Mouse (Mus musculus) spleen, embryonic (tissue): ENCODE measurements at regions not wholly inside any gene's neighbourhood (a gene's known extent, or its start where the extent isn't known, plus 50 kb on each side); places are given as distances from the start of the nearest gene placed in this dataset.

ENCODE experiments used
- CTCF ChIA-PET: fragments of 350-600 bp; sonication (Branson Sonifier 250); formaldehyde crosslinking; loops from one replicate; lab custom pipeline; 2022; lab: Charles Lee

DNA sequence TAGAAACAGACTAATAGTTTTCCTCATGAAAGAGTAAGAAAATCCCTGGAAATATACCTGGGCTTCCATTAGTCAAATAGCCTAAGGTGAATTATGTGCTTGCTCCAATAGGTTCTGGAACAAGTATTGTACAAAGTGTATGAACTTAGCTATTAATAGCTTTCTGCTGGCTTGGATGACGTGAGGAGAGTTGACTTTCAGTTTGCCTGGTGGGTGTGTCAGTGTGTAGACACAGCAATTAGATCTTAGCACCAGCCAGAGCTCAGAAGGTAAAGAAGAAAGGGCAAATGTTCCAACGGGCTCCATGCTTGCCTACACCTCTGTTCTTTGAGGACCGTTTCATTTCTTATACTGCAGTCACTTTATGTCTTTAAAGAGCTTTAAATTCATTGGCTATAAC lies 654.8 kb upstream of the Mef2c start:
- CTCF ChIA-PET = no interaction called here

DNA sequence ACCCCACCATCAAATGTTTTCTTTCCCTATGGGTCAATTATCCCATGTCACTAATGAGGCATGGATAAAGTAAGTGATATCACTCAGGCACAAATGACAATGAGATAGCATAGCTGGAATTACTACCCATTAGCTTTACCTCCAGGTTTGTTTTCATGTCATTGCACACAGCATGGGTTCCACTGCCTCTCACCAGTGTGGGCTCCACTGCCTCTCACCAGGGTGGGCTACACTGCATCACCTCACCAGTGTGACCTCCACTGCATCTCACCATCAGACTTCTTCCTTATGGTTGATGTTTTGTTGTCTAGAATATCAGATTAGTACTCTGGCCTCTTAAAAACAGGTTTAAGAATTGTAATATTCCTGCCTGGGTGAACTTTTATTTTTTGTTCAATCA lies 634.0 kb upstream of the Mef2c start:
- CTCF ChIA-PET = no interaction called here

DNA sequence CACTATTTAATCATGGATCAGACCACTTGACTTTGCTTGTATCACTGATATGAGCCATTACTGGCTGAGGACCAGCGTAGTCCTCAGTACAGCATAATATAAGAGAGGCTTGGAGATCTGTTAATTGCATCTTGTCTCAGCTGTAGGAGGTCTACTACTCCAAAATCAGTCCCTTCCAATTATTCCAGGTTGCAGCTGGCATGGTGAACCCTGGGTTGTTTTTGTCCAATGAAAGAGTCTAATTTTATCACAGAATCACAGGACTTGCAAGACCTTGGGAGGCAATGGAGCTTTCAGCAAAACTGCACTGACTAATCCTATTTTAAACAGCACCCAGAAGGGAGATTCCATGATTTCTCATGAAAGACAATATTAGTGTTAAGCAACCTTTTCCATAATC lies 629.7 kb upstream of the Mef2c start:
- CTCF ChIA-PET = no interaction called here

DNA sequence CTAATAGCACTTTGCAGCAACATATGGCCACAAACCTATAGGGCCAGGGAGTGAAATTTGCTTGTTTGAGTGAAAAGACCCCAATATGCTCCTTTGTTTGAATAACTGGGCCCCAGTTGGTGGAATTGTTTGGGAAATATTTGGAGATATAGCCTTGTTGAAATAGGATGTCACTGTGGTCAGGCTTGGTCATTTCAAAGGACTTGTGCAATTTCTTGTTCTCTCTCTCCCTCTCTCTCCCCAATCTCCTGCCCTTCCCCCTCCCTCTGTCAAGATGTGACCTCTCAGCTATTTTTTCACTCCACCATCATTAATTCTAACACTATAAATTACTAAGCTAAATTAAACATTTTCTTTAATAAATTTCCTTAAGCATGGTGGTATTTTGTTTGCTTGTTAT lies 620.5 kb upstream of the Mef2c start:
- CTCF ChIA-PET = no interaction called here

DNA sequence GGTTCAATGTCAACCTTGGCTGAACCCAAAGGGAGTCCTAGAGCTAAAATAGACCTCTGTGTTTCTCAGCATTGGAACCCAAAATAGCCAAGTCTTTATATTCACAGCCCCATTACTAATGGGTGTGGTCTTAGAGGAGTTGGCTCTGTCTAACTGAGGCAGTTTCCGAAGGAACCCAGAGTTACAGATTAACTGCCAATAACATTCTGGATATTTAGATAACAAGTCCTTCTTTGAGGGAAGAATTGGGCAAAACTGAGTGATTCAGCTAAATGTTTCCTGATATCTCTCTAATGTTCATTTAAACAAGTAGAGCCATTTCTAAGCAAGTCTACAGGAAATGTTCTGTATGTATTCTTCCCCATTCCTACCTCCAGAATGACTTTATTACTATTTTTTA lies 615.1 kb upstream of the Mef2c start:
- CTCF ChIA-PET = no interaction called here

DNA sequence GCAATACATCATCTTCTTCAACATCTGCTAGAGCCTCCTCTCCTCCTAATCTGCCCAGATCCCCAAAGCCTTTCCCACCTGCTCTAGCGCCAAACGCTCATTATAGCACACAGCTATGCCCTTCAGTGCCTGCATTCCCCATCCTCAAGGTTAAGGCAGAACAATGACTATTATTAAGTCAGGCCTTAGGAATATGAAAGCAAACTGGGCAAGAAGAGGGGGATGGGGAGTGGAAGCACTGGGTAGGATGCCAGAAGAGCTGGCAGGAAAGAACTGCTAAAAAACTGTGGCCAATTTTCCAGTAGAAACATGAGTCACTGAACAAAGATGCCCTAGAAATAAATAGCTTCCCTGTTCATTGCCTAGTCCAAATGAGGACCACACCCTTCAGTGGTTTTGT lies 611.1 kb upstream of the Mef2c start:
- CTCF ChIA-PET = no interaction called here

DNA sequence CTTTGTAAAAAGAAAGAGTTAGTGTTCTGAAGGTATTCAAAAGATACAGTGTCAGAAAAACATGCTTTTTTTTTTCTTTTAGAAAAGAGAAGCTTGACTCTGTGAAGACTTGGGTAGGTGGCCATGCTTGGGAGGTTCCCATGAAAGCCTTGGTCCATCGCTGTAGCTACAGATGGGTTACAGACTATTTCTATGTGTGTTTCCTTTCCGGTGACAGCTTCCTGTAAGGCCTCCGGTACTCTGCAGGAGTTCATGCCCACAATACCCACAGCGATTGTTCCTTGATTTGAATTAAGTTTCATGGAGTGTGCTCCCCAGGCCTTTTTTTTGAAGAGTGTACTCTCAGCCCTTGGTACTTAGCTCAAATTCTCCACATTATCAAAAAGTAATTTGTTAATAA lies 604.1 kb upstream of the Mef2c start:
- CTCF ChIA-PET = no interaction called here

DNA sequence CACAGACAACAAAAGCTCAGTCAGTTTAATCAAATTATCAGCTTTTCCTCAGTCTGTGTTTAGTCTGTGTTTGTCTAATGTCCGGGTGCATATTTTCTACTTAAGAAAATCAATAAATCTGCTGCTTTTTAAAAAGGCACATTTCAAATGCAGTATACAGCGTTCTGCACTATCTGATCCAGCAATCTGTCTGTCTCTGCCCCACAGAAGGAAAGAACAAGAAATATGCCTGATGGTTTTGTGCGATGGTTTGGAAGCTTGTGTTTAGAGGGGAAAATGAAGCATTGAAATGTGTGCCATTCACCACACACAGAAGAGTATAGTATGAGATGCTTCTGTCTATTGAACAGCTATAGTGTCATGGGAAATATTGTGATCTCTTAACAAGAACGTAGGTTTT lies 601.7 kb upstream of the Mef2c start:
- CTCF ChIA-PET = interaction anchor here (0.7 to 1.2 kb wide), 2 partner anchors 43 to 749 kb away, joined by 3 to 11 read pairs; no protein-coding TSS in a partner anchor

DNA sequence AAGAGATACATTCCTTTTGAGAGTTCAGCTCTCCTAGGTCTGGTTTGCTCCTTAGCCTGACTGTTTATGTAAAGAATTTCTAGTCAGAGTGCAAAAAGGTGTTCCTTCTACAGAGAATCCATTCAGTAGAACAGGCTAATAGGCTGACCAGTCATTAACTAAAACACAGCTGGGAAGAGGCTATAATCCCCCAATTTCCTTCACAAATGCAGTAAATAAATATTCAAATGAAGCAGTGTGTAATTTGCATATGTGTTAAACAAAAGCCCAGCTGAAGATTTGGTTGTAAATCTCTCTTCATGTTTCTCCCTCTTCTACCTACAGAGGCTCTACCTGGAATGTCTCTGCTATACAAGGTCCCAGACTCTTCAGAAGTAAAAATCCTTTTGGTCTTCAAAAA lies 600.2 kb upstream of the Mef2c start:
- CTCF ChIA-PET = no interaction called here

DNA sequence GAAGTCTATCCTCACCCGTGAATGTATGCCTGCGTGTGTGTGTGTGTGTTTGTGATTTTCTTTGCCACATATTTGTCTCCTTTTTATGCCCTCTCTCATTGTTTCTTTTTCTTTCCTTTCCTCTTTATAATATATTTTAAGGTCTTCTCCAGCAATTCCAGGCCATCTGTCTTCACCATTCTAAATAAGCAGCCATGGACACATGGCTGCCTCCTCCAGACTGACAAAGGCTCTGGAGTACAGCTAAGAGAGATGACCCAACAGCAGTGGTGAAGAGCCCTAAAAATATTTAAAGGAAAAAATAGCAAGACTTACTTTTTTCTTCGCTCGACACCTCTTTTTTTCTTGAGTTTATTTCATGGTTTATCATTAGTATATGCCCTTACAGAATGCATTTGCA lies 596.1 kb upstream of the Mef2c start:
- CTCF ChIA-PET = no interaction called here

DNA sequence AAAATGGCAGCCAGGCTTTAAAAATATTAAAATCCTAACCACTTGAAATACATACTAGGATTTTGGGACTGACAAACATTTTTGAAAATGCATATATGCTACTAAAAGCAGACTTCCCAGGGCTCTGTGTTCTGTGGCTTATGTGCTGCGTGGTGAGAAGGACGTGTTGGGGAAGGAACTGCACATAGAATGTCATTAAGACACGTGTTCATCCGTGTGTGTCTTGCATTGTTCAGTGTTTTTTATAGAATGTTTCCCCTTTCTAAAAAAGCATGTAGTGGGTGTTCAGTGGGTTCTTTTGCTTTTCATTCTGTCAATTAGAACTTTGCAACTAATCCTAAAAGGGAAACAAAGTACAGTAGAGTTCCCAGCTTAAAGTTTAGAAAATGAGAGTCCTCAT lies 594.7 kb upstream of the Mef2c start:
- CTCF ChIA-PET = no interaction called here

DNA sequence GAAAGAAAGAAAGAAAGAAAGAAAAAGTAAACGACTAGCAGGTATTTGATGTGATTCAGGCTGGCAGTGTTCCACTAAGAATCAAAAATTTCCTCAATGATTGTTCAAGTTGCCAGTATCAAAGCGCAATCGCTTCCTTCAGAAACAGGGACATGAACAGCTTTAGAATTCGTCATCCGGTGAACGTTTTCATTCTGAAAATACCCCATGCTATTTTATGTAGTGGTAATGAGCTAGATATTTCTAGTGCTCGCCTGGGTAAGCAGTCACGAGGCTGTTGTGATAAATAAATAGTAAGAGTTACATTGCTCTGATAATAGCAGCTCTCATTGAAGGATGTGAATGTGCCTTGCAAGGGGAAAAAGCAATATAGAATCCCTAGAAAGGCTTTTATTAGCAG lies 591.0 kb upstream of the Mef2c start:
- CTCF ChIA-PET = no interaction called here

DNA sequence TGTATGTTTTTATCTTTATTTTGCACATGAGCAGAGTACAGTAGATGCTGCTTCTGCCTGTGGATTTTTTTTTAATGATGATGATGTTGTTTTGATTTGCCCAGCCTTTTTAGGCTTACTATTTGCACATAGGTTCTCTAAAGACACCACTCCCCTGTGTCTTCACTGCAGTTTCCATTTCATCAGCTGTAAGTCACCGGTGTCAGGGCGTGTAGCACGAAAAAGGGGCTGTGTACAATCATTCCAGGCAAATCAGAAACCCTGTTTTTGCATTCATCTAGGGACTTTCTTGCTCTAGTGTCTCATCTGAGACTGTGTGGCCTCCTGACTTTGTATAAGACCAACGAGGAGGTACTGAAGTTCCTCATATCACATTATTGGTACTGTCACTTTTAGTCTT lies 588.6 kb upstream of the Mef2c start:
- CTCF ChIA-PET = no interaction called here

DNA sequence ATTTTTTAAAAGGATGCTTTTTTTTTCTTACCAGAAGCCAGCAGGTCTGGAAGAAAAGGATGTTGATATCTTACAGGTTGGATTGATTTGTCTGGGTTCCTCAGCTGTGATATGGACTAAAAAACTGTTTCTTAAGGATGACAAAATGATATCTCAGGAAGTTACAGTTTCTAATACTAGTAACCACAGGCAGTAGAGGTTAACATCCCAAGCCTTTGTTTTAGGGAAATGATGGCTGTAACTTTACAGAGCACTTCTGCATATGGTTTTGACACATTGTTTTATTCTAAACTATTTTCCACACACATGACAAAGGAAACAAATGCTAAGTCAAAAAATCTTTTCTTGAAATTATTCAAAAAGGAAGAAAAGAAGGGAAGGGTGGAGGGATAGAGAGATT lies 573.8 kb upstream of the Mef2c start:
- CTCF ChIA-PET = no interaction called here

DNA sequence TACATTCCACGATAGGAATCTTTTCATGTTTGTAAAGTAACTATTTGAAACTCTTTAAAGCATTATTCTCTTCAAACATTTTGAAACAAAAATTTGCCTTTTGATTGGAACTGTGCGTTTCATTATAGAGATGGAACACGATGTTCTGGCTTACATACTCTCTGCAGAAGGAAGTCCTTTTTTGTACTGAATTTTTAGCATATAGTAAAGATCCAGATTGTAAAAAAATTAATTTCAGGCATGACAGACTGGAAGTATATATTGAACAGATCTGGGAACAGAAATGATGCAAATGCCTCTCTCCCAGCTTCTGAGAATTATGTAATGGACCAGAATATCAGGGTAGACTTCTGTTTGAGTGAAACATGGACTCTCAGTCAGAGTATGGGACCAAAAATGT lies 566.0 kb upstream of the Mef2c start:
- CTCF ChIA-PET = no interaction called here

DNA sequence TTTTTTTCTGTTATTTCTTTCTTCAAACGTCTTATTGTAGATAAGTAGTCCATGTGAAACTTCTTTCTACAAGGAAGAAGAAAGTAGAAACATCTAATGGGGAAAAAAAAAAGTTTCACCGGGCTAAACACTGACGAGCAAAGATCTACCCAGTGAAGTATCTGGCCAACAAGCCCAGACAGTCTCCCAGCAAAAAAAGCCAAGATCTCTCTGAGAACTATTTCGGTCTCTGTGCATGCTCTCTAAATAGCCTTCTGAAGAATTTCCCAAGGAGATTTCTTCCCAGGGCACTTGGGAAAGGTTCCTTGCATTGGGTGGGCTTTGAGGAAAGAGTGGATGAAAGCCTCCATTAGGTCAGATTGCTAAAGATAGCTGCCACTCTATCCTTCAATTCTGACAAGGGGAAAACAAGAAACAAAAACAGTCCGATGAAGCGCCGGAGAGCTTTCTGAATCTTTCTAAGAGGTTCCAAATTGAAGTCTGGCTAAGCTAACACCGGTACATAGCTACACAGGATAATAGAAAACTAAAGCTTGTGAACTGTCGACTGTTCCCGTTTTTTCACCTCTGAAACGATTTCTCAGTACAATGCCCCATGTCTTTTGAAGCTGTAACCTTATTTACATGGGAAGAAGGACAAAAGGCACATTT lies 561.0 kb upstream of the Mef2c start:
- CTCF ChIA-PET = no interaction called here

DNA sequence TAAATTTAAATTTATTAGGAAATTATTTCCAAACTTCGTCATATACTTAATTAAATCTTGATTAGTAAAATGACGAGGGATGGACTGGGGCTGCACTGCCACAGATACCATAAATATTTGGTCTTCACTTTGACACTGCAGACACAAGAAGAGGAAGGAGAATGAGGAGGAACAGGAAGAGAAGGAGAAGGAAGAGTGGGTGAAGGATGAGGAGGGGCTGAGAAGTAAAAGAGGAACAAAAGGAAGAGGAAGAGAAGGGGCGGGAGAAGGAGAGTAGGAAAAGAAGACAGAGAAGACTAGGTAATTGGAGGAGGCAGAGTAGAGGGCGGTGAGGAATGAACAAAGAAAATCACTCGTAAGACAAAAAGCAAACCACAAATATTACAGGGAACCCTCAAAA lies 556.9 kb upstream of the Mef2c start:
- CTCF ChIA-PET = no interaction called here

DNA sequence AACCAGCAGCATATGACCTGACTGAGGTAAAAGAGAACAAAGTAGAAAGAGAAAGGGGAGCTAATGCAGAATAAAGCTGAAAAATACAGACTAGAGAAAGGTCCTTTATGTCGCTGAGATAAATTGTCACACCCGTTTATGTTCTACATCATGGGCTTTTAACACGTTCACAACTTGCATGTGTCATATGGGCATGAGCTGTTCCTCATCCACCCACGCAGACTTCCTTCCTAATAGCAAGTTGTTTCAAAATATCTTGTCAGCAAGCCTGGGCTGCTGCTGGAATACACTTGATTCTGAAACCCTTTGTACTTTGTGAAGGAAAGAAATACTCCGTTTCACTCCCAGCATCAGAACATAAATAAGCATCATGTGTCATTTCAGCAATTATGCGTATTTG lies 554.3 kb upstream of the Mef2c start:
- CTCF ChIA-PET = no interaction called here

DNA sequence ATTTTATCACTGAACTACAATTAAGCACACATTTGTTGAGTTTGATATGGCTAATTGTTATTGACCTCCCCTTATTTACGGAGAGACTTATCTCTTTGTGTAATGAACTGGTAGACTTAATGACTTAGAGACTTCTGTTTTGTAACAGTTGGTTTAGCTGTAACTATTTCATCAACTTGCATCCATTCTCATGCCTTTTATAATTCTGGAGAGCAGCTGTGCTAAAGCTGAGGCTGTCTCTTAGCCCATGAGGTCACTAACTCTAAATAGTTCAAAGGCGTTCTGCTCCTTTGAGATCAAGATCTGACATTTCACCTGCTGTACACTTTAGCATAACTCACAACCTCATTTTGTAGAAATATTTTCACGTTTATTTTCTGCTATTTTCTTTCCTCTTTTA lies 541.5 kb upstream of the Mef2c start:
- CTCF ChIA-PET = interaction anchor here (0.7 kb wide), 1 partner anchor 703 kb away, joined by 4 read pairs; no protein-coding TSS in a partner anchor

DNA sequence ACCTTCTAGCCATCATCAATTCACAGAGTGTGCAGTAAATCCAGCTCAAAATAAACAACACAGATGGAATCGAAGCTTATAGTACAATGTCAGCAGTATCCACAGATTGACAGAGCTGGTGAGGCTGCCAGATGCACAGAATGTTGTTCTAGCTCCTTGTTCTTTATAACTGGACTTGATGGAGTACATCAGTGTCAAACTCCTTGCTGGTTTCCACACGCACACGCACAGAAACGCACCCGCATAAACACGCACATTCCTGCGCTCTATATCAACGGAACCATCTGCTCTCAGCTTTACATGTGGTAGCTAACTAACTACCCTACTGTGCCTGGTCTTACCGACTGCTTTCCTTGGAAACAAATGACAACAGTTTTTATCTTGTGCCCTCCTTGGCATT lies 532.1 kb upstream of the Mef2c start:
- CTCF ChIA-PET = no interaction called here

DNA sequence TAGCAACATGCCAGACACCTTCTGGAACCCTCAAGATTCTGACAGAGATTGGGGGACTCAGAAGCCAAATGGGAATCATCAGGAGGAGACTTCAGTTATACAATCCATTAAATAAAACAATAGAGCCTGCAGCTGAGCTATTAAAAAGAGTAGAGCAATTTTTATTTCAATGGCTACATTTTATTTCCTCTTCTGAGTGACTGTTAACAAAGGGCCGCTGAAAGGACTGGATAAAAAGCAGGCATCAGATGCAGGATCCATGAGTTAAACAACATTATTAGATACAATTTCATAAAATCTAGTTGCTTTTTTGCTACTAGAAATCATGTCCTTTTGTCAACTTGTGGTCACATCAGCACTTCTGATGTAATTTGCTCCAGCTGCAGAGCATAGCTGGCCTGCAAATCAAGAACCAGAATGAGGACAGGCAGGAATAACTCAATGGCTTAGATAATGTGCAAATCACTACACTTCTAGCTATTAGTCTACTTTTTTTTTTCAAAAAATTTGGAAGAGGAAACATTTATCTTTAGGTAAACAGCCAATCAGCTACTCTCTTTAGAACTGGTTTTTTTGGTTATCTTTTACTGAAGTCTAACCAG lies 529.5 kb upstream of the Mef2c start:
- CTCF ChIA-PET = interaction anchor here (0.6 kb wide), 1 partner anchor 557 kb away, joined by 3 read pairs; no protein-coding TSS in a partner anchor

DNA sequence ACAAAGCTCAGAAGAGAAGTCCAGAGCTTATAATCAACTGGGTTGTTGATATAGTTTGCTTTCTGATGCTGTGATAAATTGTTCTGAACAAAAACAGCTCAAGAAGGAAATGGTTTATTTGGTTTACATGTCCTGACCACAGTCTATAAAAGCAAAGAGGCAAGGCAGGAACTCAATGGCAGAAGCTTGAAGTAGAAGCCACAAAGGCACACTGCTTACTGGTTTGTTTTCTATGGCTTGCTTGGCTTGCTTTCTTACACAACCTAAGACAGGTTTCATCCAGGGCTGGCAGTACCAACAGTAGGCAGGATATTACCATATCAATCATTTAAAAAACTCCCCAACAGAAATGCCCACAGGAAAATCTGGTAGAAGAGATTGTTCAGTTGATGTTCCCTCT lies 502.7 kb upstream of the Mef2c start:
- CTCF ChIA-PET = no interaction called here

DNA sequence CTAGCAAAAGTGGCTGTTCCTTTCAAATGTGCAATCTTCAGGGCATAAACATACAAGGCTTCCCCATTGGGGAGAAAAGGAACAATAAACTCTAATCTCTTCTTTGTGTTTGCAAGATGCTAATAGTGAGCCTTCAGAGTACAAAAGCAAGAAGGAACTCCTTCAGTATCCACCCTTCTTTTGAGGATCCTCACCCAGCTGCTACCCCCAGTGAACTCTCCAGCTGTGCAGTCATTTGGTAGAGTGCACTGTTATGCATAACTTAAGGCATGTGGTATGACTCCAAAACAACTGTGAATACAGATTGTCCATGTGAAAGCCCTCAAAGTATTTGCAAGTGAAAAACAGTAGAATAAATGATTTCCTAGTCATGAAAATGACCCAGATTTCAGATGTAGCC lies 487.1 kb upstream of the Mef2c start:
- CTCF ChIA-PET = interaction anchor here (0.8 kb wide), 1 partner anchor 24 kb away, joined by 3 read pairs; no protein-coding TSS in a partner anchor

DNA sequence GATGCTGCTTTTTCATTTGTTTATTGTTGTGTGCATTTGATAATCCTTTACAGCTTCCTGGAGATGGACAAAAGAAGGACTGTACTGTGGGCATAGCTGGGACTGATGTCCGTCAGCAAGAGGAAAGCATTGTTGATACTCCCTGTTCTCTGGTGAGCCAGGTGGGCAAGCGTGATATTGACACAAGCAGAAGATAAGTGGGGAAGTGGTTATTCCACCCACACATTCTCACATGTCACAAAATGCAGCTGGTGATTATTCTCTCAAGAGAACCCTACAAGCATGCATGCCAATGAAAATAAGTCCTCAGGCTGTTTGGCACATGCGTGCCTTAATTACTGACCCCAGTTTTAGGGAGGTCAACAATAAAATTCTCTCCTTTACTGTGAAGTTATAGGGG lies 483.0 kb upstream of the Mef2c start:
- CTCF ChIA-PET = no interaction called here
